Mouse (Mus musculus): ENCODE measurements around the gene Gh. TPM values are rescaled to one million over a fixed set of nuclear protein-coding genes. Genes with fewer than 3 reads are reported as not detected.

Gene Gh
- polyA plus RNA-seq, 1 experiment from 2014 or later = not detected

- Histone ChIP-seq H3K9me3 (ENCODE audit: control insufficient read depth, low read length) (no peaks in the 10 kb centered on the region), H3K9ac (ENCODE audit: low read length) (no peak overlapping the region), H3K4me2 (ENCODE audit: low read length) (no peak overlapping the region), H3K4me1 (replicated peaks; ENCODE audit: control insufficient read depth, insufficient read depth, low read length) (no peaks in the 10 kb centered on the region), H3K4me3 (ENCODE audit: low read depth, low read length) (no peak overlapping the region), H3K27ac (ENCODE audit: low read depth) (no peak overlapping the region), H3K36me3 (ENCODE audit: control insufficient read depth, insufficient read depth, low read length) (no peaks in the 10 kb centered on the region), H3K27me3 (replicated peaks; ENCODE audit: control insufficient read depth, insufficient read depth, low read length) (no peaks in the 10 kb centered on the region)
- WGBS = 66% methylated on average over 8 of the region's 8 CpGs
- ATAC-seq (replicated peaks; ENCODE audit: low FRiP score, low TSS enrichment, low read depth) = no peak
- no peak for DNase-seq (ENCODE audit: low spot score)
Measured at GRCm38 (mm10) chr11:106284126-106284525, 17.5 kb downstream of the Gh start.

- no peak for ATAC-seq (replicated peaks; ENCODE audit: low FRiP score, low TSS enrichment, low read depth)
- H3K4me2 ChIP-seq (ENCODE audit: low read length) = no peak overlapping the region
- H3K36me3 ChIP-seq (ENCODE audit: control insufficient read depth, insufficient read depth, low read length) = no peaks in the 10 kb centered on the region
- 85% methylated on average over 4 of the region's 4 CpGs for WGBS
- no peak overlapping the region for H3K27ac ChIP-seq (ENCODE audit: low read depth)
- no peak overlapping the region for H3K9ac ChIP-seq (ENCODE audit: low read length)
- H3K9me3 ChIP-seq (ENCODE audit: control insufficient read depth, low read length) = no peaks in the 10 kb centered on the region
- no peak overlapping the region for H3K4me3 ChIP-seq (ENCODE audit: low read depth, low read length)
- DNase-seq (ENCODE audit: low spot score) = no peak
- H3K27me3 ChIP-seq (replicated peaks; ENCODE audit: control insufficient read depth, insufficient read depth, low read length) = no peaks in the 10 kb centered on the region
- H3K4me1 ChIP-seq (replicated peaks; ENCODE audit: control insufficient read depth, insufficient read depth, low read length) = no peaks in the 10 kb centered on the region
Measured at GRCm38 (mm10) chr11:106283371-106283770, 18.3 kb downstream of the Gh start.

- ATAC-seq (replicated peaks; ENCODE audit: low FRiP score, low TSS enrichment, low read depth) = no peak
- Histone ChIP-seq H3K9ac (ENCODE audit: low read length) (no peak overlapping the region), H3K36me3 (ENCODE audit: control insufficient read depth, insufficient read depth, low read length) (no peaks in the 10 kb centered on the region), H3K9me3 (ENCODE audit: control insufficient read depth, low read length) (no peaks in the 10 kb centered on the region), H3K4me2 (ENCODE audit: low read length) (no peak overlapping the region), H3K4me1 (replicated peaks; ENCODE audit: control insufficient read depth, insufficient read depth, low read length) (no peaks in the 10 kb centered on the region), H3K27me3 (replicated peaks; ENCODE audit: control insufficient read depth, insufficient read depth, low read length) (no peaks in the 10 kb centered on the region), H3K27ac (ENCODE audit: low read depth) (no peak overlapping the region), H3K4me3 (ENCODE audit: low read depth, low read length) (no peak overlapping the region)
- no peak for DNase-seq (ENCODE audit: low spot score)
- 77% methylated on average over 6 of the region's 6 CpGs for WGBS
Measured at GRCm38 (mm10) chr11:106282452-106282851, 19.2 kb downstream of the Gh start.

GRCm38 (mm10) chr11:106276454-106276853, 25.2 kb downstream of the Gh start, which contains the start of gene Tcam1:
Gene Tcam1, plus strand, starts transcription at chr11:106276672.
- 8% methylated on average over 25 of the region's 25 CpGs for WGBS
- Histone ChIP-seq H3K27ac (ENCODE audit: low read depth) (no peak within 1 kb of the TSS), H3K9me3 (ENCODE audit: control insufficient read depth, low read length) (no peaks in the 10 kb centered on the region), H3K4me2 (ENCODE audit: low read length) (peak within 1 kb of the TSS; percentile 50), H3K4me3 (ENCODE audit: low read depth, low read length) (peak within 1 kb of the TSS; percentile 18; the same call in 1 of the 2 replicates), H3K4me1 (replicated peaks; ENCODE audit: control insufficient read depth, insufficient read depth, low read length) (peaks cover 25% of the 10 kb centered on the region), H3K36me3 (ENCODE audit: control insufficient read depth, insufficient read depth, low read length) (no peaks in the 10 kb centered on the region), H3K27me3 (replicated peaks; ENCODE audit: control insufficient read depth, insufficient read depth, low read length) (no peaks in the 10 kb centered on the region), H3K9ac (ENCODE audit: low read length) (no peak within 1 kb of the TSS)
- DNase-seq (ENCODE audit: low spot score) (peak; percentile 100), ATAC-seq (replicated peaks; ENCODE audit: low FRiP score, low TSS enrichment, low read depth) (no peak; the same call in 1 of the 2 replicates)

- Histone ChIP-seq H3K4me2 (ENCODE audit: low read length) (no peak overlapping the region), H3K4me1 (replicated peaks; ENCODE audit: control insufficient read depth, insufficient read depth, low read length) (peaks cover 33% of the 10 kb centered on the region), H3K36me3 (ENCODE audit: control insufficient read depth, insufficient read depth, low read length) (no peaks in the 10 kb centered on the region), H3K9ac (ENCODE audit: low read length) (no peak overlapping the region), H3K9me3 (ENCODE audit: control insufficient read depth, low read length) (no peaks in the 10 kb centered on the region), H3K27me3 (replicated peaks; ENCODE audit: control insufficient read depth, insufficient read depth, low read length) (no peaks in the 10 kb centered on the region), H3K27ac (ENCODE audit: low read depth) (peak overlapping the region; percentile 11; the same call in 1 of the 2 replicates), H3K4me3 (ENCODE audit: low read depth, low read length) (no peak overlapping the region)
- no peak for DNase-seq (ENCODE audit: low spot score)
- 53% methylated on average over 7 of the region's 7 CpGs for WGBS
- no peak for ATAC-seq (replicated peaks; ENCODE audit: low FRiP score, low TSS enrichment, low read depth)
Measured at GRCm38 (mm10) chr11:106274971-106275411, 26.7 kb downstream of the Gh start.

GRCm38 (mm10) chr11:106274374-106274773, 27.3 kb downstream of the Gh start:
- Histone ChIP-seq H3K4me3 (ENCODE audit: low read depth, low read length) (no peak overlapping the region), H3K4me2 (ENCODE audit: low read length) (no peak overlapping the region), H3K36me3 (ENCODE audit: control insufficient read depth, insufficient read depth, low read length) (no peaks in the 10 kb centered on the region), H3K4me1 (replicated peaks; ENCODE audit: control insufficient read depth, insufficient read depth, low read length) (peaks cover 37% of the 10 kb centered on the region), H3K9ac (ENCODE audit: low read length) (no peak overlapping the region), H3K27me3 (replicated peaks; ENCODE audit: control insufficient read depth, insufficient read depth, low read length) (no peaks in the 10 kb centered on the region), H3K9me3 (ENCODE audit: control insufficient read depth, low read length) (no peaks in the 10 kb centered on the region), H3K27ac (ENCODE audit: low read depth) (peak overlapping the region; percentile 11; the same call in 1 of the 2 replicates)
- DNase-seq (ENCODE audit: low spot score) (no peak), ATAC-seq (replicated peaks; ENCODE audit: low FRiP score, low TSS enrichment, low read depth) (no peak)
- 82% methylated on average over 1 of the region's 1 CpGs for WGBS

GRCm38 (mm10) chr11:106273811-106274210, 27.9 kb downstream of the Gh start:
- no peak for DNase-seq (ENCODE audit: low spot score)
- H3K27ac ChIP-seq (ENCODE audit: low read depth) = no peak overlapping the region
- 93% methylated on average over 6 of the region's 6 CpGs for WGBS

GRCm38 (mm10) chr11:106273311-106273684, 28.4 kb downstream of the Gh start:
- Histone ChIP-seq H3K4me1 (replicated peaks; ENCODE audit: control insufficient read depth, insufficient read depth, low read length) (peaks cover 48% of the 10 kb centered on the region), H3K9ac (ENCODE audit: low read length) (peak overlapping the region; percentile 48), H3K27me3 (replicated peaks; ENCODE audit: control insufficient read depth, insufficient read depth, low read length) (no peaks in the 10 kb centered on the region), H3K4me2 (ENCODE audit: low read length) (peak overlapping the region; percentile 62), H3K4me3 (ENCODE audit: low read depth, low read length) (peak overlapping the region; percentile 83), H3K9me3 (ENCODE audit: control insufficient read depth, low read length) (no peaks in the 10 kb centered on the region), H3K36me3 (ENCODE audit: control insufficient read depth, insufficient read depth, low read length) (no peaks in the 10 kb centered on the region), H3K27ac (ENCODE audit: low read depth) (peak overlapping the region; percentile 80)
- 14% methylated on average over 16 of the region's 16 CpGs for WGBS
- ATAC-seq (replicated peaks; ENCODE audit: low FRiP score, low TSS enrichment, low read depth) = peak; percentile 14
- no peak for DNase-seq (ENCODE audit: low spot score)

More at GRCm38 (mm10) chr11:106273811-106274210, 27.9 kb downstream of the Gh start:
- H3K9ac ChIP-seq (ENCODE audit: low read length) = no peak overlapping the region; the same call in 1 of the 2 replicates
- H3K9me3 ChIP-seq (ENCODE audit: control insufficient read depth, low read length) = no peaks in the 10 kb centered on the region
- ATAC-seq (replicated peaks; ENCODE audit: low FRiP score, low TSS enrichment, low read depth) = no peak
- H3K4me2 ChIP-seq (ENCODE audit: low read length) = peak overlapping the region; percentile 62
- H3K36me3 ChIP-seq (ENCODE audit: control insufficient read depth, insufficient read depth, low read length) = no peaks in the 10 kb centered on the region
- H3K27me3 ChIP-seq (replicated peaks; ENCODE audit: control insufficient read depth, insufficient read depth, low read length) = no peaks in the 10 kb centered on the region
- no peak overlapping the region for H3K4me3 ChIP-seq (ENCODE audit: low read depth, low read length)
- H3K4me1 ChIP-seq (replicated peaks; ENCODE audit: control insufficient read depth, insufficient read depth, low read length) = peaks cover 42% of the 10 kb centered on the region

- peaks cover 53% of the 10 kb centered on the region for H3K4me1 ChIP-seq (replicated peaks; ENCODE audit: control insufficient read depth, insufficient read depth, low read length)
- WGBS = under 1% methylated on average over 72 of the region's 72 CpGs
- H3K27me3 ChIP-seq (replicated peaks; ENCODE audit: control insufficient read depth, insufficient read depth, low read length) = no peaks in the 10 kb centered on the region
- ATAC-seq (replicated peaks; ENCODE audit: low FRiP score, low TSS enrichment, low read depth) = peak; percentile 94
- 0 out of 2 replicates have a peak, but pooled peaks cover under 1% of the 10 kb centered on the region for H3K36me3 ChIP-seq (ENCODE audit: control insufficient read depth, insufficient read depth, low read length)
- H3K9me3 ChIP-seq (ENCODE audit: control insufficient read depth, low read length) = no peaks in the 10 kb centered on the region
- H3K27ac ChIP-seq (ENCODE audit: low read depth) = peak within 1 kb of the TSS; percentile 90
- DNase-seq (ENCODE audit: low spot score) = peak; percentile 99
- peak within 1 kb of the TSS; percentile 75 for H3K4me2 ChIP-seq (ENCODE audit: low read length)
- peak within 1 kb of the TSS; percentile 83 for H3K4me3 ChIP-seq (ENCODE audit: low read depth, low read length)
- peak within 1 kb of the TSS; percentile 96 for H3K9ac ChIP-seq (ENCODE audit: low read length)
Measured at GRCm38 (mm10) chr11:106272644-106273310, 28.9 kb downstream of the Gh start, which contains the start of gene Smarcd2. Gene Smarcd2, minus strand, starts transcription at chr11:106272972.

Data from intestine, embryonic 14.5 days (tissue).